Mouse (Mus musculus): Measurements from ENCODE around the gene Pde10a. TPM values are rescaled to one million over a fixed set of nuclear protein-coding genes. Genes with fewer than 3 reads are reported as not detected.

Gene Pde10a
- total RNA-seq, 2 experiments from 2014 or later, result 59.6 to 61.8 TPM

DNA sequence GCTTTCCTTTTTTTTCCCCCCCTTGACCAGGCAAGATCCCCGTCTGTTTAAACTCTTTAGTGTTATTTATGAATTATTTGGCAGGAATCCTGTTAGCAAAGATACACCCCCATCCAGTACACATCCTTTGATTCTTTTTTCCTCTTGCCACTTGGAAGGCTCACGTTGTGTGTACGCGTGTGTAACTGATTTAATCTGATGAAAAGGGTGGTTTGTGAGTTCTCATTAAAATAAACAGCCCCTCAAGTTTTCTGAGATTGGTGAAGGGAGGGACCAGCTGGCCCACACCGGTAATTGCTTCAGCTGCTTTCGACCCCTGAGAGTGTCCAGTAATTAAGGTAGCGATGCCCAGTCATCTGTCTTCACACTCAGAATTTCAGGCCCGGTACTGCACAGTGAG is 347.4 kb downstream of the Pde10a start:
- DNase-seq (ENCODE audit: low spot score in 2 of 2), result no peak

GRCm38 (mm10) chr17:8878056-8878455 is 352.9 kb downstream of the Pde10a start:
- no peak for DNase-seq (ENCODE audit: low spot score in 2 of 2)

GRCm38 (mm10) chr17:8881711-8882110 is 356.5 kb downstream of the Pde10a start:
- no peak for DNase-seq (ENCODE audit: low spot score in 2 of 2)

- DNase-seq (ENCODE audit: low spot score in 2 of 2), result no peak
Observed at GRCm38 (mm10) chr17:8884691-8885090, 359.5 kb downstream of the Pde10a start.

GRCm38 (mm10) chr17:8885830-8886229 is 360.7 kb downstream of the Pde10a start:
- DNase-seq (ENCODE audit: low spot score in 2 of 2), result no peak

DNA sequence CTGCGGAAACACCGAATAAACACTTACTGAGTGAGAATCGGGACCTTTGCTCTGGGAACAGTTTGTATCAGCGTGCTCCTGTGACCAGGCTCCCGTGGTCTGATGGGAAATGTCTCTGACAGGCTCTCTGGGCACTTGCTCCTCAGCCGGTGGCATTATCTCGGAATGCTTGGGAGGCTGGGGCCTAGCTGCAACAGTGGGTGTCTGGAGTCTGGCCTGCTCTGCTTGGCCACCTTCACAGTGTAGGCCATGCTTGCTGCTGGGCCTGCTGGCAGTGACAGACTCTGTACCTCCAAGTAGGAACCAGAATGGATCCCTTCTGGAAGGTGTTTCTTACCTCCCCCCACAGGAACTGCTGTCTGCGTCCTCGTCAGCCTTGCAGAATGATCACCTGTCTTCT is 362.9 kb downstream of the Pde10a start:
- DNase-seq (ENCODE audit: low spot score in 2 of 2), result no peak

DNA sequence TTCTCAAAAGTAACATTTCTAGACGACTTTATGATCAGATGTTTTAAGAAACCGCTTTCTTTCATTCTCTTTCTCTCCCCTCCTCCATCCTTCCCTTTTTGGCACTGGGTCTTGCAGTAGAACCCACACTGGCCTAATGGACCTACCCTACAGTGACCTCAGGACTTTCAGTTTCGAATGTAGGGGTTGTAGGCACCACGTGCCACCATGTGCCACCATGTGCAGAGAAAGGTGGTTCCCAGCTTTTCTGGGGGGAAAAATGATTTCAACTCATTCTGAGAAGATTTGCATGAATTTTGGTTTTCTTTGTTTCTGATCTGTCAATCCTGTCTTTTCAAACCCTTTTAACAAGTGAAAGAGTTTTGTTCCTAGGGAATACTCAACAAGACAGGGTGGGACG is 363.5 kb downstream of the Pde10a start:
- no peak for DNase-seq (ENCODE audit: low spot score in 2 of 2)

DNA sequence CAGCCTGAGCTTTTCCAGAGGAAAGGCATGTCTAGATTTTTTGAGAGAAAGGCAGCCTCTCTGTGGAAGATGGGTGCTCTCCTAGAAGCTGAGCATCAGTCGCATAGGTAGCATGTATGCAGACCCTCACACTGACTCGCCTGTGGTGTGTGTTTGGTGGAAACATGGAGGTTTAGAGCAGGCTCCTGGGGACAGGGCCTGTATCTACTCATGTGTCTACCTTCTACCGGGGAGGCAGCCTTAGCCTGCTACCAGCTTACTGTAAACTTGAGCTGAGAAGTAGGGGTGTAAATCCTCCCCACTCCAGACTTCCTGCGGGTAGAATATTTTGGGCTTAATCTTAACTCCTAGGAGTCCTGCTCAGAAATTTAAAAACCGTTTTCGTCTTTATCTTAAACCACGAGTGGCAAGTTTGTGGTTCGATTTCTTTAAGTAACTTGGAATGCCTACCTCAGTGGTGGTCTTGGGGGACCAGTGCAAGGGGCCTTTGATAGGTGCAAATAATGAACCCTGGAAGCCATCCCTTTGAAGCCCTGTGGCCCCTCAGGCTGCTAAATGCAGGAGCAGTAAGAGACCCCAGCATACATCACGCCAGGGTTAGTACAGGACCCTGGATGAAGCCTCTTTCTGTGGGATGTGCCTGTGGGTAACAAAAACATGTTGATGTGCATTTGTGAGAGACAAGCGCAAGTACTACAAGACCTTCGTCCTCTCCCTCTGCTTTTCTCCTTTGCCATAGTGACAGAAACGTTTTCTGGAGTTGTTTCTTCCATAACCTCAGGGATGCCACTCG is 367.2 kb downstream of the Pde10a start:
- no peak for DNase-seq (ENCODE audit: low spot score in 2 of 2)

- DNase-seq (ENCODE audit: low spot score in 2 of 2), result no peak
Observed at GRCm38 (mm10) chr17:8895991-8896390, 370.8 kb downstream of the Pde10a start.

DNA sequence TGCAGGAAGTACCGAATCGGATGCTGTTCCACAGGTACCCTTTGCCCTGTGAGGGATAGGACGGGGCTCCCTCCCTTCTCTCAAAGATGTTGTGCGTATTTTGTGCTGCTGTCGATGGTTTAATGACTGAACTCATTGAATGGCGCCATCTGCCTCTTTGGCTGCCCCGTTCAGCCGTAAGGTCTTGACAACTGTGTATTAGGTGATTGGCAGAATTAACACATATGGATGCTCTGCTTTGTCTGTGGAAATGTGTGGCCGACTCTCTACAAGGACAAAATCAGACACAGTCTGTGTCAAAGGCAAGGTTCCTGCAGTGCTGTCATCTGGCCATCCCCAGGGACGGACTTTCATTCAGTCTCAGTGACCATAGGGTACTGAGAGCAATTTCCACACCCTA is 372.6 kb downstream of the Pde10a start:
- no peak for DNase-seq (ENCODE audit: low spot score in 2 of 2)

- no peak for DNase-seq (ENCODE audit: low spot score in 2 of 2)
Observed at GRCm38 (mm10) chr17:8898221-8898620, 373.0 kb downstream of the Pde10a start.

- no peak for DNase-seq (ENCODE audit: low spot score in 2 of 2)
Observed at GRCm38 (mm10) chr17:8899212-8899611, 374.0 kb downstream of the Pde10a start.

DNA sequence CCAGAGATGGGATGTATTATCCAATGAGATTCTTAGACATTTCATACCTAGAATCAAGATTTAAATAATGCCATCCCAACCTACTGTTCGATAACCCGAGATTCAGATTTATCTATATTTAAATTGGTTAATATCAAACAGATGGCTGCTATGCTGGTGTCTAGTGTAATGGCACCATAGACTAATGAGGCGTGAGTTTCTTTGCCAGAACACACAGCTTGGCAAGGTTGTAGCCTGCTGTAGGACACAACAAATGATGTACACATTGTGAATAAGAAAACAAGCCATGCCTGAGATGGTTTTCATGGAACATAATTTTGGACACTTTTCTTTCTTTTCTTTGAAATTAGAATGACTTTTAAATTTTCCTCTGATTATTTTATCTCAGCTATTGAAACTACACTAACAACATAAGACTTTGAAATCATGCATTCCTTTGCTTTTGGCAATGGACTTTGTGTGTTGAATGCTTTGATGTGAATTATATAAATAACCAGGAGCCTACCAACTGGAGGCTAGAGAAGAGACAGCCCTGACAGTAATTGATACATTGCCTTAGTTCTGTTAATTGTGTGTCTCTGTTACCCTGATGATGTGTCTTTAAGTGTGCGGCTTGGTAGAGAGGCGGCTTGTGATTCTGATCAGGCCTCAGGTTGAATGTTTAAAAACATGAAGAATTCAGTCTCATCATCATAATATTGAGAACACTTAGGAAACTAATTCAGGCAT is 378.5 kb downstream of the Pde10a start:
- DNase-seq (ENCODE audit: low spot score in 2 of 2), result no peak

DNA sequence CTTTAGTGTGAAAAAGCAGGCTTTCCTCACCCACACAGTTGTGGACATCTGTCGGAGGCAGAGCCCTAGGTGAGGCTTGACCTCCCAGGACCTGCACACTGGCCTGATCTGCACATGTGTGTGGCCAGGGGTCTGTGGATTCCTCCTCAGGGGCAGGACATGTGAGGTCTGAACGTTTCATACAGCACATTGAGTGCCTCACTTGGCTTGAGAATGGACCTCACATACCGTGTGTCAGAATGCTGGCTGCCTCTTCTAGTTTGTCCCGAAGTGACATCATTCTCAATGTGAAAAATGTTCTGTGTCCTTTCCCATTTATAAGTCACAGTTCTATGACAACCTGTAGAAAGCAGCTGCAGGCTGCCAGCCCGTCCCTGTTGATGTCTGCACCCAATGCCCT is 385.4 kb downstream of the Pde10a start:
- DNase-seq (ENCODE audit: low spot score in 2 of 2), result no peak

DNA sequence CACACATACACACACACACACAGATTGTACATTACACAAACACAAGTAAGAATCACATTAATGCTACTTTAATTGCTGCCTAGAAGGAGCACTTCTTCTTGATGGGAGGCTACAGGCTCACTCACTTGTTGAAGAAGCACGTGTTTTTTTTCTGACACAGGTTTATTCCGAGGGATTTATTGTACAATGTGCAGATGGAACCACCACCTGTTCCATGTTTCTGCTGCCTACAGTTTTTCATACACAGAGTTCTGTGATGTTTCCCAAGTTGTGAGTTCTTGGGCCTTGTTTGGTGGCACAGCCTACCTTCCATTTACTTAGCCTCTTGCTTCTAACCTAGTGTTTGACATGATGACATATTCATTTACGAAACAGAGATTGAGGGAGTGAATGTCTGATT is 387.8 kb downstream of the Pde10a start:
- no peak for DNase-seq (ENCODE audit: low spot score in 2 of 2)

DNA sequence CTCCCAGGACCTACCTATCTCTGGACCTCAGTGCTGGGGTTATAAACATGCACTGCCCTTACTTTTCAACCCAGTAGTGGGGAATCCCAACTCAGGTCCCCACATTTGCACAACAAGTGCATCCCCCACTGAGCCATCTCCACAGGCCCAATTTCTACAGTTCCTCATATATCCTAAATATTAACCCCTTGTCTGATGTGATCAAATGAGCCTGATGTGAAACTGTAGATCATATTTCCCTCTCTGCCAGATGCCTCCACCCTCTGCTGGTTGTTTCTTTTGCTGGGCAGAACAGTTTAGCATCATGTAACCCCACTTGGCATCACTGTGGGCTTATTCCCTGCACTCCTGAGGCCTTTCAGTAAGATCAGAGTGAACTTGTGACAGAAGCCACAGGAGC is 390.5 kb downstream of the Pde10a start:
- DNase-seq (ENCODE audit: low spot score in 2 of 2), result no peak

GRCm38 (mm10) chr17:8923074-8923473 is 397.9 kb downstream of the Pde10a start:
- no peak for DNase-seq (ENCODE audit: low spot score in 2 of 2)

GRCm38 (mm10) chr17:8923727-8924126 is 398.6 kb downstream of the Pde10a start:
- DNase-seq (ENCODE audit: low spot score in 2 of 2), result no peak

GRCm38 (mm10) chr17:8925819-8926383 is 400.7 kb downstream of the Pde10a start:
- no peak for DNase-seq (ENCODE audit: low spot score in 2 of 2)

GRCm38 (mm10) chr17:8928560-8928959 is 403.4 kb downstream of the Pde10a start:
- no peak for DNase-seq (ENCODE audit: low spot score in 2 of 2)

GRCm38 (mm10) chr17:8929636-8930035 is 404.5 kb downstream of the Pde10a start:
- no peak for DNase-seq (ENCODE audit: low spot score in 2 of 2)

DNA sequence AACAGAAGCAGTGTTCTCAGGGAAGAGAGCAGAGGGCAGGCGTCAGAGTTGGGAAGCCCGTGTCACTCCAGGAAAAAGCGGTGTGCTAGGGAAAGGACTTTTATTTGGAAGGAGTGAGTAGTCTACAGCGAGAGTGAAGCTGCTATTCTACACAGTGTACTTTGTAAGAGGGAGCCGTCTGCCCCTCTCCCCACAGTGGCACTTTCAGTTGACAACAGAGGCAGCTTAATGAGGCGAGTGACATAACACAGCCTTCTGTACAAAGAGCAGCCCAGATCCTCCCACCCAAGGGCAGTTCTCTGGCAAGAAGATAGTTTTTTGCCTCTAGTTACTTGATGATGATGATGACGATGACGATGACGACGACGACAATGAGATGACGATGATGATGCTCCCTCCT is 410.4 kb downstream of the Pde10a start:
- DNase-seq (ENCODE audit: low spot score in 2 of 2), result no peak
